Mouse (Mus musculus) kidney, postnatal 0 days (tissue): ENCODE measurements at regions not wholly inside any gene's neighbourhood (a gene's known extent, or its start where the extent isn't known, plus 50 kb on each side); places are given as distances from the start of the nearest gene placed in this dataset.
A peak's percentile ranks its signal among the peaks of the same experiment; 100 is the strongest.

Source experiments
- ATAC-seq: fragments of 200-750 bp; cut with Nextera tagmentation; replicated peaks from 2 replicates; pipeline ENCODE4 v1.8.0; 2017; ENCODE audit warnings: low read depth, moderate number of reproducible peaks, moderate TSS enrichment, moderate library complexity; ENCODE audit not compliant: low FRiP score
- DNase-seq: peaks from one replicate; pipeline ENCODE4 v3.0.0-alpha.2; 2016; ENCODE audit warnings: low spot score
- H3K27ac ChIP-seq: fragments of 300-500 bp; sonication (generic); 2 replicates; pipeline ENCODE4 v1.5.1; 2014; ENCODE audit warnings: mild to moderate bottlenecking
- H3K27me3 ChIP-seq: fragments of 300-500 bp; sonication (generic); 2 replicates; pipeline ENCODE4 v1.6.1; 2014; ENCODE audit warnings: low read length, mixed read lengths; ENCODE audit not compliant: insufficient read depth
- H3K36me3 ChIP-seq: fragments of 300-500 bp; sonication (generic); 2 replicates; pipeline ENCODE4 v1.6.1; 2014; ENCODE audit warnings: low read length, mixed read lengths; ENCODE audit not compliant: insufficient read depth
- H3K4me1 ChIP-seq: fragments of 300-500 bp; sonication (generic); replicated peaks from 2 replicates; pipeline ENCODE4 v1.6.1; 2014; ENCODE audit warnings: antibody characterized with exemption, low read length, mixed read lengths; ENCODE audit not compliant: insufficient read depth
- H3K4me2 ChIP-seq: fragments of 300-500 bp; sonication (generic); 2 replicates; pipeline ENCODE4 v1.6.1; 2014; ENCODE audit warnings: mild to moderate bottlenecking, low read length, moderate library complexity, mixed read lengths
- H3K4me3 ChIP-seq: fragments of 300-500 bp; sonication (generic); replicated peaks from 2 replicates; pipeline ENCODE4 v1.5.1; 2014; ENCODE audit warnings: low read depth, low read length
- H3K9ac ChIP-seq: fragments of 300-500 bp; sonication (generic); 2 replicates; pipeline ENCODE4 v1.6.1; 2014; ENCODE audit warnings: low read depth, low read length
- H3K9me3 ChIP-seq: fragments of 300-500 bp; sonication (generic); replicated peaks from 2 replicates; pipeline ENCODE4 v1.6.1; 2016; ENCODE audit warnings: low read length, inconsistent platforms, mixed read lengths
- CTCF ChIP-seq: IDR thresholded peaks from 2 replicates; pipeline ENCODE4 v1.5.1; 2016; ENCODE audit warnings: antibody characterized with exemption, low read depth, mild to moderate bottlenecking, moderate library complexity
- WGBS: fragments of 180-500 bp; shearing (Covaris S2); extraction: QIAGEN DNeasy Blood & Tissue Kit; methylation state at CpG from one replicate; pipeline ENCODE4 v1.1.7; 2014; 5-methylcytosine and 5-hydroxymethylcytosine counted together

DNA sequence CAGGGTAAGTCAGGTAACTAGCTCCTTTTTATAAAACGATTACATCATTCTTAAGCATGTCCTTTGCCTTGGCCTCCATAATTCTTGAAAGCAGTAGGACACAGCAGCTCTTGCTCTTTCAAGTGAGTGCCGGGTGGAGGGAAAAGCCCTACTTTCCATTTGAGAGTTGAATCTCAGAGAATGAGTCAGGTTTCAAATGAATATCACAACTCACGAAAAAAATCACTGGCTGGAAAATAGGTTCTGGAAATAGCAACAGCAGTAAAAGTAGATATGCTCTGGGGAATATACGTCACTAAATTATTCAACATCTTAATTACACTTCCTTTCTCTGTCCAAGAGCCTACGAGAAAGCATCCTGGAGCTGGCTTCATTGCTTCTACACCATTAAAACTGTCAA, 250.5 kb downstream of the Kcnc2 start:
- Histone ChIP-seq H3K4me1 (no peaks in the 10 kb centered on the region), H3K9ac (no peak overlapping the region), H3K27ac (no peak overlapping the region), H3K9me3 (no peaks in the 10 kb centered on the region), H3K36me3 (no peaks in the 10 kb centered on the region), H3K4me3 (no peak overlapping the region), H3K27me3 (no peaks in the 10 kb centered on the region), H3K4me2 (no peak overlapping the region)
- no peak for TF ChIP-seq CTCF
- ATAC-seq, result no peak
- WGBS, result 54% methylated on average over 5 of the region's 5 CpGs
- peak; percentile 3 for DNase-seq

- TF ChIP-seq CTCF, result no peak
- H3K36me3 ChIP-seq, result no peaks in the 10 kb centered on the region
- H3K4me1 ChIP-seq, result no peaks in the 10 kb centered on the region
- no peak overlapping the region for H3K9ac ChIP-seq
- H3K4me3 ChIP-seq, result no peak overlapping the region
- no peak overlapping the region for H3K27ac ChIP-seq
- H3K9me3 ChIP-seq, result no peaks in the 10 kb centered on the region
- 78% methylated on average over 4 of the region's 4 CpGs for WGBS
- H3K27me3 ChIP-seq, result no peaks in the 10 kb centered on the region
- DNase-seq (no peak), ATAC-seq (no peak)
- no peak overlapping the region for H3K4me2 ChIP-seq
These were observed 272.1 kb downstream of the Kcnc2 start for GRCm38 (mm10) chr10:112543051-112543450.

DNA sequence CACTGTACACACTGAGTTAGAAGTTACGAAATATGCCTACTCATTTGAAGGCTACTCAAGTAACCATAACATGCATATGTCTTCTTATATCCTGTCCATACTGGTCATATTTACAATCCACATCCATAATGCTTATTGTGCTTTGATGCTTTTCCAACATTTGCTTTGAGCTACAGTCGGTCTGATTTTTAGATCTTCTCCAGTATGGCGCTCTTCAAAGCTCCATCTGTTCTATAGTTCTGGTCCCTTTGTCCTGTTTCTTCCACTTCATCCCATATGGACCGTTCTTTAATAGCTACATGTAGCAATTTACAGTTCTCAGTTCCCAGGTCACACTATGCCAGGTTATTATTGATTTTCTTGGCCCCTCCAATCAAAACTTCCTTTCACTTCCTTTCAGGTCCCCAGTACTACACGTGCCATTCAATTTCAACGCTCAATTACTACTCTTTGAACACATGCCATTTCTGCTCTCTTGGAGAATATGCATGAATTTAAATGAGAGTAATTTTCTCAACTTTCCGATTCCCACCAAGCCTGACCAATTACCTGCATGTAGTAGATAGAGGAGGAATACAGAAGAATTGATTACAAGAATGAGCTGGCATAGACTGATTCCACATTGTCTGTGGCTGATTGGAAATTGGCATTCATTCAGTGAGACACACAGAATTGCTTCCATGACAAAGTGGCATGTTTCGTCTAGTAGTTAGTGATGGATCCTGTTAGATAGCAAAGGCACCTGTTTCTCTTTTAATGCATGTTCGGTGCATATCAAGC, 301.0 kb downstream of the Kcnc2 start:
- Histone ChIP-seq H3K4me2 (no peak overlapping the region), H3K36me3 (no peaks in the 10 kb centered on the region), H3K9me3 (no peaks in the 10 kb centered on the region), H3K4me3 (no peak overlapping the region), H3K9ac (no peak overlapping the region), H3K27ac (no peak overlapping the region), H3K27me3 (no peaks in the 10 kb centered on the region), H3K4me1 (no peaks in the 10 kb centered on the region)
- no peak for TF ChIP-seq CTCF
- WGBS, result 88% methylated on average over 9 of the region's 9 CpGs
- DNase-seq (no peak), ATAC-seq (no peak)

DNA sequence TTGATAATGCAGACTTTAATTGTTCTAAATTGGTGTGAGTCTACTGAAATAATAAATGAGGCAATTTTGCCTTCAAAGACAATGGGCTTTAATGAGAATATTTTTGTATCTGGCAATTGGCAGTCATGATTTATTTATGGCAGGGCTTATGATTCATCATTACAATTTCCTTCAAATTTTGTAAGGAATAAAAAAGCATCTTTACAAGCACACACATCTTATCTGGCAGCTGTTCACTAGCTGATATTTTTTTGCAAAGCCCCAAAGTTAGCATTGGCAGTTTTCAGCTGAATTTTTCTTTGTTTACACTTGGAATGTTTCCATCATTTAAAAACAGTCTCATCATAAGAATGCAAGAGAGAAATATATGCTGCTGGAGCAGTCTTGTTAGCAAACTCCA, 301.6 kb downstream of the Kcnc2 start:
- TF ChIP-seq CTCF, result no peak
- DNase-seq (no peak), ATAC-seq (no peak)
- no peaks in the 10 kb centered on the region for H3K4me1 ChIP-seq
- no peak overlapping the region for H3K27ac ChIP-seq
- H3K36me3 ChIP-seq, result no peaks in the 10 kb centered on the region
- no peaks in the 10 kb centered on the region for H3K27me3 ChIP-seq
- H3K9me3 ChIP-seq, result no peaks in the 10 kb centered on the region
- H3K4me3 ChIP-seq, result no peak overlapping the region
- H3K9ac ChIP-seq, result no peak overlapping the region
- no peak overlapping the region for H3K4me2 ChIP-seq

- H3K27me3 ChIP-seq, result no peaks in the 10 kb centered on the region
- 85% methylated on average over 9 of the region's 9 CpGs for WGBS
- no peak overlapping the region for H3K4me2 ChIP-seq
- ATAC-seq (no peak), DNase-seq (no peak)
- TF ChIP-seq CTCF, result no peak
- H3K9me3 ChIP-seq, result no peaks in the 10 kb centered on the region
- H3K36me3 ChIP-seq, result no peaks in the 10 kb centered on the region
- no peak overlapping the region for H3K9ac ChIP-seq
- no peak overlapping the region for H3K4me3 ChIP-seq
- no peak overlapping the region for H3K27ac ChIP-seq
- no peaks in the 10 kb centered on the region for H3K4me1 ChIP-seq
These were observed 314.0 kb downstream of the Kcnc2 start for GRCm38 (mm10) chr10:112584939-112585338.

DNA sequence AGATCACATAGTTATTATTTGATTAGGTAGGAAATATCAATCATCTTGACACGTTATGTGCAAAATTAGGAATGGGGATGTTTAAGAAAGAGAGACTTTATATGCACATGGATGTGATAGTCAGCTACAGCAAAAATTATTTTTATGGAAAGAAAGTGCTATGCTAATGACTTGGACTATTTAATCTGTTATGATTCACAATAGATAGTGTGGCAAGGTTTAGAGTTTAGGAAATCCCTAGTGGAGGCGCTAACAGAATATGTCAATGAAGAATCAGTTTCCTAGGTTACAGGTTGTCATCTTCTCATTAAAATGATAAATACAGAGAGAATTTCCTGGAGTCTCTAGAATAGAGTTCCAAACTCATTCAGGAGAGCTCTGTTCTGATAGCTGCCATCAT, 323.4 kb downstream of the Kcnc2 start:
- WGBS, result 92% methylated on average over 2 of the region's 2 CpGs
- DNase-seq, result no peak
- H3K36me3 ChIP-seq, result no peaks in the 10 kb centered on the region

GRCm38 (mm10) chr10:112605592-112605991, 323.2 kb downstream of the Atxn7l3b start:
- 76% methylated on average over 2 of the region's 2 CpGs for WGBS
- no peaks in the 10 kb centered on the region for H3K4me1 ChIP-seq

More for the DNA sequence above, 323.4 kb downstream of the Kcnc2 start:
- H3K27ac ChIP-seq, result no peak overlapping the region
- H3K4me3 ChIP-seq, result no peak overlapping the region
- no peak for TF ChIP-seq CTCF
- H3K4me1 ChIP-seq, result no peaks in the 10 kb centered on the region
- no peaks in the 10 kb centered on the region for H3K27me3 ChIP-seq
- H3K9me3 ChIP-seq, result no peaks in the 10 kb centered on the region
- H3K4me2 ChIP-seq, result no peak overlapping the region
- ATAC-seq, result no peak
- H3K9ac ChIP-seq, result no peak overlapping the region

More at GRCm38 (mm10) chr10:112605592-112605991, 323.2 kb downstream of the Atxn7l3b start:
- no peak for ATAC-seq
- Histone ChIP-seq H3K9me3 (no peaks in the 10 kb centered on the region), H3K27ac (no peak overlapping the region), H3K9ac (no peak overlapping the region), H3K36me3 (no peaks in the 10 kb centered on the region), H3K4me2 (no peak overlapping the region), H3K4me3 (no peak overlapping the region), H3K27me3 (no peaks in the 10 kb centered on the region)
- TF ChIP-seq CTCF, result no peak
- DNase-seq, result no peak
